Mouse (Mus musculus) B cell, adult 2 months (primary cell): Measurements from ENCODE around the gene Ankrd39.
A peak's percentile ranks its signal among the peaks of the same experiment; 100 is the strongest.
"Not testable (repeated sequence)": the region's sequence is repeated elsewhere in the genome, so short reads cannot be mapped to it uniquely, and the experiment has no call there.

ENCODE experiments used
- DNase-seq, 2 experiments: peaks; one replicate each; pipeline ENCODE4 v3.0.0; 2022

Gene Ankrd39

DNA sequence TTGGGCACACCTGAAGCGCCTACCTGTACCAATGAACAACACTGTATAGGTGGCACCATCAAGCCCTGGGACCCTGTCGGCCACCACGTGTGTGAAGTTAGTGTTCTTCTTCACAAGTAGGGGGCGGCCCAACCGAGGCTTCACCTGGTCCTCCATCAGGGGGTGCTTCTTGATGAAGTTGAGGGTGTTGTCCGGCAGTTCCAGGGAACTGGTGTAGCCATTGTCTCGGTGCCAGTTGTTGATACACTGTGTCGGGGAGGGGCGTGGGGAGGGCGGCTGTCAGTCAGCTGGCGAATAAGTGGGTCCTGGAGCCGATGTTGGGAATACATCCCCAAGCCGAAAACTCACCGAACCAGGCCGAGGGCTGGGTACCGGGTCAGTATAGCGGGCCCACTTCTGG lies 4.7 kb upstream of the Ankrd39 start:
- no peak for DNase-seq

DNA sequence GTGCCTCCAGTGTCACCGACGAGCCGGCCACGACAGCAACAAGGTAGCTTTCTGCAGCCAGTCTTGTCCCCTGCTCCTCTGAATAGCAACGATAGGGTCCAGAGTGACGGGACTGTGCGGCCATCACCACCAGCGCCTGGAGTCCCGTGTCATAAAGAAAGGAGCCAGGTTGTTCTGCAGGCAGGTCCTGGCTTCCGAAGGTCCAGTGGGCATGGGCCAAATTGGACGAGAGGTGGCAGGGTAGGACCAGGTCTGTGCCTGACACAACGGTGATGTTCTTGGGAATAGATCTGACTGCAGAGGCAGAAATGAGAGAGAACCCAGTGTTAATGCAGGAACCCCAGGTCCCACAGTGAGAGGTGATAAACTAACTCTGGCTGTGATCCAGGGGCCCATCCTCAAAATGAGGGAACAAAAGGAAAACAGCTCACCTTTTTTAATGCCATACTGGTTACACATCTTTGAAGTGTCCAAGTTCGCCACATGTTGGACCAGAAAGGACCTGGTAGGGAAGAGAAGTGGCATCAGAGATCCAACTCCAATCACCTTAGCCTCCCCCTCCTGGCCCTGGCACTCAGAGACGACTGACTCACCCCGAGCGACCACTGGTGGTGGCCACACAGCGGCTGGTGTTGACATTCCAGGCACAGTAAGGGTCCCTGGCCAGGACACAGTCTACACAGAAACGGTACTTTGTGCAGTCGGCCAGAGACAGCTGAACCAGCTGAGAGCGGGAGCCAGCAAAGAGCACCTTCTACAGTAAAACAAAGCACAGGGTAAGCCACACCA lies 3.0 kb upstream of the Ankrd39 start:
- no peak for DNase-seq

DNA sequence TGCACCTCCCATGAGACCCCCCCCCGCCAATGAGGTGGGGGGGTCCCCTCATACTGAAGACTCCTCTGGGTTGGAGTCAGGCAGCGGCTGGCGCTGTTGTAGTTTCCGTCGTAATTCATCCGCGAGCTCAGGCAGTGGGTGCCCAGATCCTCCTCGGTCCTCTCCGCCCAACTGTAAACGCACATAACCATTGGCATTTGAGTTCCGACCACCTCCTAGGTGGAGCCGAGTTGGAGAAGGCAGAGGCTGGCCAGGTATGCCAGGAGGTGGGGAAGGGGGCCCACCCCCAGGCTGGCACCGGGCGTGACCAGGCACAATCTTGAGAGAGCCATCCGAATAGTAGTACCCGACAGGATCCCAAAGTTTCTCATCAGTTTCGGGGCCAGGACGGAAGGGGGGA lies 2.2 kb upstream of the Ankrd39 start:
- no peak for DNase-seq

DNA sequence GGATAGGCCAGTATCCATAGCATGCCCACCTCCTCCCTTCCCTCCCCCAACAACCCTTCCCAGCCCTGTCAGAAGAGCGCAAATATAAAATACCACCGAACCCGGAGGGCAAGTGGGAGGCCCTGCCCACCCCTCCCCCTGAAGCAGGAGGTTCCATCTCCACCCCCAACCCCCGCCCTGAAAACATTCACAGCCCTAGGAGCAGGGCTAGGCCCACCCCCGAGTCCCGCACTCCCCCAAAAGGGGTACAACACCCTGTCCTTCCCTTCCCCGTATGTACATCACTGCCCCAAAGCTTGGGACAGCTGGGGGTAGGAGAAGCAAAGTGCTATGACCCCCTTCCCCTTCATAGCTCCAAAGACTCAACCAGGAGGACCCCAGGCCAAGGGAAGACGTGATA lies 1.5 kb upstream of the Ankrd39 start:
- no peak for DNase-seq

DNA sequence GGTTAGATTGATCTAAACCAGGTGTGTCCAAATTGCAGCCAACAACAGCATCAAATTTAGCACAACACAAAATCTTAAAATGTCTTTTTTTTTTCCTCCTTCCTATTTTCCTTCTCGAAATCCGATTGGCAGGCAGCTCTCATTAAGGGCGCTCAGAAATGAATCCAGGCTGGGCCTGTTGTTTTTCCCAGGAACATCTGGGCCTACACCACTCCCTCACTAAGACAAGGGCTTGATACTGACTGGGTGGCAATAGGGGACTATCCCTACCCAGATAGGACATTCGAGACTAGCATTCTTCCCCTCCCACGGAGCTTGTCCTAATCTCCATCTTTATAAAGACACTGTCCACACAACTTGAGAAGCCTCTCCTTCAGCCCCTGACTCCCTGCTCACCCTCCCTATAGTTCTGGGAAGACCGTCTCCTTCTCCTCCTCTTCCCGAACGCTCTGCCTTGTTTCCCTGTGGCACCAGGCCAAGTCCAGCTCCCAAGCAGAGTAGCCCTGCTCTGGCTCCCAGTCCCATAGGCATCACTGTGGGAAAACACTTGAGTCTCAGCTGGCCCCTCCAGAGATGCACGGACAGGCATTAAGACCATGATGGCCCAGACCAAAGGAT lies 845 bp upstream of the Ankrd39 start:
- DNase-seq = no peak

DNA sequence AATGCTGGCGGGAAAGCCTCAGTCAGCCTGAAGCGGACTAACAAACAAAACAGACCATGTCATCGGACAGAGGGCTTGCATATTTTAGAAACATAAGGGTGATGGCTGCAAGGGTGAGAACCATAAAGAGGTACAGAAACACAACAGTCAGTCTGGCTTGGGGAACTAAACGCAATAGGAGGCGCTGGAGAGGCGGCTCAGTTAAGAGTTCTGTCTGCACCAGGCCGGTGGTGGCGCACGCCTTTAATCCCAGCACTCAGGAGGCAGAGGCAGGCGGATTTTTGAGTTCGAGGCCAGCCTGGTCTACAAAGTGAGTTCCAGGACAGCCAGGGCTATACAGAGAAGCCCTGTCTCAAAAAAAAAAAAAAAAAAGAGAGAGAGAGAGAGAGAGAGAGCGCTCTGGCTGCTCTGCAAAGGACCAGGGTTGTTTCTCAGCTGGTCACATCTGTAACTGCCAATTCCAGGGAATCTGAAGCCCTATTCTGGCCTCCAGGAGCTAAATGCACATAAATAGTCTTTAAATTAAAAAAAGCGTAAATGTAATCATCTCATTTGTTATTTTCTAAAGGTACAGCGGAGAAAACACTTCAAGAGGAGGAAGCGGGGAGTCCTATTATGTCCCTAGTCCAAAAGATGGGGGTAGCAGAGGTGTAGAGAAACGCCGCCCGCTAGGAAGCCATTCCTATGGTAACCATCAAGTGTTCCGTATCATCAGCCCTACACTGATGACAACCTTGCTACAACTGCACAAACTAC lies 1.2 kb downstream of the Ankrd39 start:
- peak; percentile 37 to 43 for DNase-seq

DNA sequence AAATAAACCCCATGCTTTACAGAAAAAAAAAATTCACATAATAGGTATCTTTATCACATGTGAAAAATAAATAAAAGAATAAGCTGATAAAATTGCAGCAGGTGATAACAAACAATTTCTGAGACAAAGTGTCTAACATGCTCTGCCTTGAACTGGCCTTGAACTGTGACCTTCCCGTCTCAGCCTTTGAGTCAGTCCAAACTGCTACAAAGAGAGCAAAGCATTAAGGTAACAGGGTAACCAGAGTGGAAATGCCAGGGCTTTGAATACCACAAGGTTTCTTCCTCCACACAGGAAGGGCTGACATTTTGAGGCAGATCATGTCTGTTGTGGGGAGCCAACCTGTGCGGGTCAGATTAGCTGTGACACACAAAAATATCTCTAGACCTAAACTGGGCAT lies 1.9 kb downstream of the Ankrd39 start:
- DNase-seq = no peak

DNA sequence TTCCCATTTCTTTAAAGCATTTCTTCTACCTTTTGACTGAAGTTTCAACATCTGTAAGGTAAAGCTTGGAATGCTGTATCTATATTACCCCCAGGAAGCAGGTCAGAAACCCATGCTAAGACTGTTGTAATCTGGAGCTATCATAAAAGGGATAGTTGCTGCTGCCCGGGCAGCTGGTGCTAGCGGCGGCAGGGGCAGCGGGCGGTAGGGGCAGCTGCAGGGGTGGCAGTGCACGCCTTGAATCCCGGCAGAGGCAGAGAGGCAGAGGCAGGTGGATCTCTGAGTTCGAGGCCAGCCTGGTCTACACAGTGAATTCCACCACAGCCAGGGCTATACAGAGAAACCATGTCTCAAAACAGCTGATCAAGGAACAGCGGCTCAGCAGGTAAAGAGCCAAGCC lies 4.3 kb downstream of the Ankrd39 start:
- DNase-seq = no peak

DNA sequence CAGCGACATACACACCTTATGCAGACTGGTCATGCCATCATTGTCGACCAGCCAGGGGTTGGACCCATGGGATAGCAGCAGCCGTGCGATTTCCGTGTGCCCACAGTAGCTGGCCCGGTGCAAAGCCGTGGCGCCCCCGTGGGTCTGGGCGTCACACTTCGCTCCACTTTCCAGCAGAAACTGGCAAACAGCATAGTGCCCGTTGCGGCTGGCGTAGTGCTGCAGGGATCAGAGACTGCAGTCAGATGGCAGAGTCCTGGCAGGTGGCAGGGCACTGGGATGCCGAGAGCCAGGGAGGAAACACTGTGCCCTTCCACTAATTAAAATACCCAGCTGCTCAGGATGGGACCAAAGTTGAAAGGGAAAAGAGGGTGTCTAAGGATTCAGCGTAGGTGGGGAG lies 5.4 kb downstream of the Ankrd39 start:
- DNase-seq = no peak

DNA sequence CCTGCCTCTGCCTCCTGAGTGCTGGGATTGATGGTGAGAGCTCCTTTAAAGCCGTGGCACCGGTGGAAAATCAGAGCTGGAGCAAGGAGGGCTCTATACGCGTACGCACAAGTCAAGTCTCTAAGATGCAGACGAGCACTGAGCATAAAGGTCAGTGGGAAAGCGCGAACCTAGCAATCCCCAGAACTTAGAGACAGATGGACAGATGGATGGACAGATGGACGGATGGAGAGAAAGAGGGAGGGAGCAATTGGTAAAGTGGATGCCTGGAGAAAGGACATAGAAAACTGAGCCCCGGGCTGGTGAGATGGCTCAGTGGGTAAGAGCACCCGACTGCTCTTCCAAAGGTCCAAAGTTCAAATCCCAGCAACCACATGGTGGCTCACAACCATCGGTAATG lies 6.4 kb downstream of the Ankrd39 start:
- no peak for DNase-seq

DNA sequence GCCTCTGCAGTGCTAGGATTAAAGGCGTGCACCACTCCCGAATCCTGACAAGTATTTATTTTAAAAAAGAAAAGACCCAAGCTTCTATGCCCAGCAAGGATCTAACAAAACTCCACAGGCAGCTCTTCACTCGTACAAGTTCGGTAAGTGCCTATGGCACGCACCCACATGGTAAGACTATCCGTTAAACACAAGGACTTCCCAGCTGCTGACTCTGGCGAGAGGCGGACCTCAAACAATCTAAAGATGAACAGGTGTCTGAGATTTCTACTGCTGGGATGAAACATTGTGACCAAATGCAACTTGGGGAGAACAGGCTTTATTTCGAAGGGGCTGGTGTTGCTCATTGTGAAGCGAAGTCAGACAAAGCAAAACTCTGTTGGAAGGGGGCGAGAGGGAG lies 7.1 kb downstream of the Ankrd39 start:
- DNase-seq = no peak

DNA sequence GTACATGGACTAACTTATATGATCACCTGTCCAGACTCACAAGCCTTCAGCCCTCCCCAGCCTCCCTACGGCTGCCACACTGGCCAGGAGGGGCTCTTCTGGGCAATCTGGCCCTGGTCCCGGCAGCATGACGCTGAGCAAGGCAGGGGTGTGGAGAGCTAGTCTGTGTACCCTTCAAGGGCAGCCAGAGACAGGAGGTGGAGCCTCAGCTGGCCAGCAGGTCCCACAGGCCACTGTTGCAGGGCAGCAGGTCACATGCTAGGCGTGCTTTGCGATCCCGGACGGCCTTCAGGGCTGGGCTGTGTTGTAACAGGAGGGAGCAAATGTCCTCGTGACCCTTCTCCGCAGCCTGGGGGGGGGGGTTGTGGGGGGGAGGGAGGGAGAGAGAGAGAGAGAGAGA lies 8.1 kb downstream of the Ankrd39 start, which contains the start of gene Gm42417:
TSS of gene Gm42417 (minus strand) at position 244 of the 400 bp plus-strand sequence.
- no peak for DNase-seq

DNA sequence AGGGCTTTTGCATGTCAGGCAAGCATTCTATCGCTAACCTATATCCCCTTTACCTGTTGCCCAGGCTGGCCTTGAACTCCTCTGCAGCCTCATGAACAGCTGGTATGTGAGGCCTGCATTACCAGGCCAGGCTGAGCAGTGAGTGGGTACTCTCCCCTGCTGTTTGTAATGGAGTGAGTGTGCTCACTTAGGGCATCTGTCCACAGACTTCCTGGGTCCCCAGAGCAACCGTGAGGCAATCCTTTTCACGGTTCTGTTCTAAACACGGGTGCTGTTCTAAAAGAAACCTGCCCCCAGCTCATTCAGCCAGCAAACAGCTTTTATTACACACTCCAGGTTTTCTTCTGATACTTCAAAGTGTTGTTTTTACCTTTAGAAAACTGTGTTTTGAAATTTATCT lies 8.5 kb downstream of the Ankrd39 start:
- DNase-seq = no peak

DNA sequence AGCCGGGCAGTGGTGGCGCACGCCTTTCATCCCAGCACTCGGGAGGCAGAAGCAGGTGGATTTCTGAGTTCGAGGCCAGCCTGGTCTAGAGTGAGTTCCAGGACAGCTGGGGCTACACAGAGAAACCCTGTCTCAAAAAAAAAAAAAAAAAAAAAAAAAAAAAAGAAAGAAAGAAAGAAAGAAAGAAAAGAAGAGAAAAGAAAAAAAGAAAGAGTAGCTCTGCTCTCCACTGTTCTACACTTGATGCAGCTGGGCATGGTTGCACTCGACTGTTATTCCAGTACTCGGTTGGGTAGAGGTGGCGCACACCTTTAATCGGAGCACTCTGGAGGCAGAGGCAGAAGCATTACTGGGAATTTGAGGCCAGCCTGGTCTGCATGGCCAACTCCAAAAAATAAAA lies 10.5 kb downstream of the Ankrd39 start, which contains the start of gene Ankrd23:
TSS of gene Ankrd23 (minus strand) at position 101 of the 400 bp plus-strand sequence.
- DNase-seq = not testable (repeated sequence)

DNA sequence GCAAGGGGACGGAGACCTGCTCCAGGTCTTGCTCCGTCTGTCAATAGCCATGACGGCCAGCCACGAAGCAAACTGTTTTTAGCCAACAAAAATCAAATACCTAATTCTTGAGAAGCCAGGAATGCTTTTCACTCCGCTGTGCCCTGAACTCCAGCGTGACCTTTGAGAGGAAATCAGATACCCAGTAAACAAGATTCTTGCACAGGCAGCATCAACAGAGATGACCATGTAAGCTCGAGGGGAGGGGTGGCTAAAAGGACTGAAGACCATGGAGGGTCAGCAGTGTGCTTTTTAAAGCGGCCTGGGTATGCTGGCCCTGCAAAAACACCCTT lies 10.9 kb downstream of the Ankrd39 start:
- DNase-seq = no peak

DNA sequence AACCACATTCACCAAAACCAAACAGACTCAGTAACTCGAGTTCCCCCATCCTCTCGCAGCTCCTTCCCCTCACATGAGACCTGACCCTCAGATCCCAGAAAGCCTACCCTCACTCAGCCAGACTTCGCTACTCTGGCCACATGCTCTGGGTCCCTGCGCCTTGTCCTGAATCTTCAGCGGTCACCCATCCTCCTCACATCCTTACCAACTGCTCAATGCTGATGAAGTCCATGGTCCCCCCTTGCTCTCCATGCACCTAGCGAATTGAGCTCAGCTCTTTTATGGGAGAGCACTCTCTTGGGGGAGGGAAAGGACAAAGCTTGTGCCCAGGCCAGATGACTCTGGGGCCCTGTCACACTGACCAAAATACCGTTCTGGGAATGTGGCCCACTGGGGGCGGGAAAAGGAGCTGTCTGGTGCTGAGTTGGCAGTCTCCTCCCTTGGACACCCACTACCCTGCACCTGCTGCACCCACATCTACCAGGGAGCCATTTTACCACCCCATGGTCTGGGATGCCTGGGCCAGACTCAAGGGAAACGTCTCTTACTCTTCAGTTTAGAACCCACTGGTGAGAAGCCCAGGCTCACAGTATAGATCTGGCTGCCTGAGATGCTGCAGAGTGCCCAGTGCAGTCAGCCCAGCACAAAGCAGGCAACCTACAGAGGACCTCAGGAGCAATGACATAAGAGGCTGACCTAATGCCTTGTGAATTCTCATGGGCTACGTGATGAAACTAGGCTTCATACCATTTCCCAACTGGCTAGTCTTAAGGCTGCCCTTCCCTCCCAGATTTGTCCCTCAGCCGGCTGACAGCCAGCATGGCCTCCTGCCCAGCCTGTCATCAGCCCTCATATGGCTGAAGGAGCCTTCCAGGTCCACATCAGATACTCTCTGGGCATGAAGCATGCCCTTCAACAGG lies 11.5 kb downstream of the Ankrd39 start:
- DNase-seq = no peak

DNA sequence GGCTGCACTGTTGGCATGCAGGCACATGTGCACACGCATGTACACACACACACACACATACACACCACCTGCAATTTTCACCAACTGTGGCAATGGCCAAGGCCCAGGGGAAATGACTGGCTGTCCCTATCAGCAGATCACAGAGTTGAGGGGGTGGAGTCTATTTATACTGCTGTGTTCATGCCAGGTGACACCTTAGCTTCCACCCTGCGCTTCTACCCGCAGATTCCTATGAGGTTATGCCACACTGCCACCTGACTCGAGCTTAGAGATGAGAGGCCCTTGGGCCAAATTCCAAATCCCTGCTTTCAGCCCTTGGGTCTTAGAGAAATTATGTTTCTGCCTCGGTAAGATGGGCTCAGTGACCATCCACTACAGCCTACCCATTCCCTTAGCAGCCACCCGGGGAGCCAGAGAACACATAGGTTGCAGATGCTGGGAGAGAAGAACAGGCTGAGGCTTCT lies 12.6 kb downstream of the Ankrd39 start:
- no peak for DNase-seq

DNA sequence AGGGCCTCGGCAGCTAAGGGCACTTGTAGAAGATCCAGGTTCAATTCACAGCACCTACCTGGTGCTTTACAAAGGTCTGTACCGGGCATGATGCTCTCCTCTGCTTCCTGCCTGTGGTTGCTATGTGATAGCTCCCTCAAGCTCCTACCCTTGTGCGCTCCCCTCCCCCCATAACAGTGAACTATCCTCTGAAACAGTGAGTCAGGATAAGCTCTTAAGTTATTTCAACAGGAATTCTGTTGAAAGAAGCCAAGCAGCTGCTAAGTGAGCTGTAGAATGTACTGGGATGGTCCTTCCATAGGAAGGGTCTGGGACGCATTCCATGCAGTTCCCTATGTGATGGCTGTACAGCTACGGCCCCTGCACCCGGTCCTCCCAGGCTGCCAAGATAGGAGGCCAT lies 13.7 kb downstream of the Ankrd39 start:
- no peak for DNase-seq

DNA sequence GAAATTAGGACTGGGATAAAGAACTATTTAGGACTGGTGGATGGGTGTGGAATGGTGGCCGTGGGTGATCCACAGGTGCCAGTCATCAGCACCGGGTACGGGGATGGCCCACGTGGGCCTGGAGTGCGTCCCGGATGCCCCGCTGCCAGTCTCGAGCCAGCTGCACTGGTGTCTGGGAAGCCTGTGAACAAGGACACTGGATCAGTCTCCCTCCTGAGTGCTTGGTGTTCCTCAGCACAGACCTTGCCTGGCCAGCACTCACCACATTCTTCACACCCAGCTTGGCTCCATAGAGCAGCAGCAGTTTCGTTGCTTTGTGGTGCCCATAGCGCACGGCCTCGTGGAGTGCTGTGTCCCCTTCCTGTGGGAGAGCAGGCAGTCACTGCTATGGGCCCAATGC lies 15.8 kb downstream of the Ankrd39 start:
- DNase-seq = no peak

DNA sequence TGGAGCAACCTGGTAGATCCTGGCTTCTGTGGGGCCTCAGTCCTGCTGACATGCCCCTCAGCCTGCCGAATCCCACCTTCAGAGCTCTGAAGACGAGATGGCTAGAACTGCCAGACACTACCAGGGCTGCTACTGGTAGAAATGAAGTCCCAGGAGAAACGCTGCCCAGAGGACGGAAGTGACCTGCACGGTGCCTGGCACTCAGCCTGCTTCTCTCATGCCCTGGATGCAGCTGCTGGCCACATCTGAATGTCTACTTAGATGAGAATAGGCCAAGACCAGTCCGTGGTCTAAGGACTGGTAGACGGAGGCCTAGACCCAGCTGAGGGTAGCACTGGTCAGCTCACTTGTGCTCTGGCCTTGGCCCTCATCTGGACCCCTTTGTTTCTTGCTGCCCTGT lies 16.3 kb downstream of the Ankrd39 start:
- DNase-seq = no peak

DNA sequence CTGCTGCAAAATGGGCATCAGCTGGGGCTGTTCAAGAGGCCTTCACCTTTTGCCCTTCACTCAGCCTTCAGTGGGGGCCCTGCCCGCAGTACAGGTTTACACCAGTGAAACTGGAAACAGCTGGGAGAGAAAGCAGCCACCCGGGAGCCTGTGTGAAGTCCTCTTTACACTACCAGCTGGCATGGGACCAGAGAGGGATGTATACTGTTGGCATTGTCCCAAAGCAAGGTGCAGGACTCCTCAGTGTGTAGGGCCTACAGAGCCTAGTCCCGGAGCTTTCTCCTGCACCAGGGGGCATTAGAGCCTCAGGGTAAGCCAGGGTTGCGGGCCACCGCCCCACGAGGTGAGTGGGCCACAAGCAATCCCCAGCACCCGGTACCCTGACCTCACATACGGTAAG lies 16.8 kb downstream of the Ankrd39 start:
- DNase-seq = no peak

DNA sequence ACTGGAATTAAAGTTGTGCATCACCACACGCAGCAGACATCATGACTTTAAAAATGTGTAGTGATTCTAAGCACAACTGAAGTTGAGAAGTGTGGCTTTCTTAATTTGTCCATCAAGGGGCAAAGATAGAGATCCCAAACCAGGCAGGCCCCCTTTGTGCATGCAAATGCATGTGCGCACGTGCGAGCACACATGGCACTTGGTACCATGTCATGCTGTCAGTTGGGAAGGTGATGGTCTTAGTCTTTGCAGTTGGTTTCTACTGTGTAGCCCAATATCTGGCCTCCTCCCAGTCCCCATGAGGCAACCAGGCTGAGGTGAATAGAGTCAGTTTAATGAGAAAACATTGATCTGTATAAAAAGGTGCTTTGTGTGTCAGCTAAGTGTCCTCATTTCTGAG lies 17.4 kb downstream of the Ankrd39 start:
- no peak for DNase-seq

DNA sequence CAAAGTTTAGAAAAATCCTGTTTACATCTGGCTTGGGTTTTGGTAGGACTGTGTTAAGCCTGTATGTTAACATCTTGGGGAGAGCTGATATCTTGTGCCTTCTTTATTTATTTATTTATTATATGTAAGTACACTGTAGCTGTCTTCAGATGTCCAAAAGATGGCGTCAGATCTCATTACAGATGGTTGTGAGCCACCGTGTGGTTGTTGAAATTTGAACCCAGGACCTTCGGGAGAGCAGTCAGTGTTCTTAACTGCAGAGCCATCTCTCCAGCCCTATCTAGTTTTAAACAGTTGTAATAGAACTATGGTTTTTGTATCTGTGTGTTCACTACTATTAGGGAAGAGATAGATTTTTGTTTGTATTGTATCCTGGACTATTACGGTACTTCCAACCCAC lies 18.0 kb downstream of the Ankrd39 start:
- DNase-seq = no peak
